Mouse (Mus musculus) erythroblast, embryonic 14.5 days (primary cell): ENCODE data around the gene Ecel1.

ENCODE experiments used
- GATA1 ChIP-seq: IDR thresholded peaks from 2 replicates; pipeline ENCODE4 v1.6.1; 2012; ENCODE audit warnings: low read length, inconsistent platforms, mixed read lengths
- TAL1 ChIP-seq: IDR thresholded peaks from 3 replicates; pipeline ENCODE4 v1.6.1; 2012; ENCODE audit warnings: low read length, inconsistent platforms, mixed read lengths

- TF ChIP-seq GATA1 (no peak), TAL1 (no peak)
Measured at GRCm38 (mm10) chr1:87154501-87155120, 1.7 kb downstream of the Ecel1 start.
